Mouse (Mus musculus) embryonic fibroblast, embryonic 13.5 days (primary cell): ENCODE results near the gene Ddx5.

Experiments
- CTCF ChIP-seq: IDR thresholded peaks from 2 replicates; pipeline ENCODE4 v1.5.1; 2011; ENCODE audit warnings: mild to moderate bottlenecking, control low read depth, low read length, moderate library complexity, borderline replicate concordance; ENCODE audit not compliant: insufficient read depth
- POLR2A ChIP-seq: IDR thresholded peaks from 2 replicates; pipeline ENCODE4 v1.6.1; 2011; ENCODE audit warnings: low read depth, mild to moderate bottlenecking, control low read depth, low read length, moderate library complexity

DNA sequence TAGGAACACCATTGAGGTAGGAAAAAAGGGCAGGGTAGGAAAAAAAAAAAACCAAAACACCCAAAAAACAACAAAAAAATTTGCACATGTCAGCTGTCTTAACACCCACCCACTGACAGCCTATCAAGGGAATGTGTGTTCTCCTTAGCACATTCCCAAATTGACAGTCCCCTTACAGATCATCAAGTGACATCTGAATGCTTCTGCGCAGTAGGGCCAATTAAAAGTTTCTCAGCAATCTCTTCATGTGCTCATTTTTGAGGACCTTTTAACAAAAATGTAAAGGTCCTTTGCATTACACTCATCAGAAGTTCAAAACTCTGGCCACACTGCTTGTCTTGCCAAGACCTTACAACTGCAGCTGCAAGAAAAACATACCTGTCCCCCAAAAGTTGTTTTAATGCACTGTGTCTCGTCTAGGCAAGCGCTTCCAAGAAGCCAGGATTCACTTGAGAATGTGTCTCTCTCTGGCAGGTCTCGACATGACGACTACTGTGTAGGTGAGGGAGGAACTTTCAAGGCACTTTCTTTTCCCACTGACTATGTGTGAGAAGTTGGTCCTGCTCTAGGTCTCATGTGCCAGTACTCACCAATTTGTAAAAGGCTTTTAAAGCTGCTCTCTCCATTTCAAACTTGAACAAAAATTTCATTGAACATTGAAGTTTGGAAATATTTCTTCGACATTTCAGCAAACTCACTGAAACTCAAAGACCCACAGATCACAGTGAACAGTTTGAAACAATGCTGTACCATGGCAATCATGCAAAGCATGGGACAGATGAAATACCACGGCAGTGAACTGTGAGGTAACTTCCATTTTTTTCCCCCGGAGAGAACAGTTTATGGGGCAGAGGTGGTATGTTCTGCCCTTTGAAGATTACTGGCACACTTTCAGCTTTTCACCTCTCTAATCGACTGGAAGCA, 5.9 kb downstream of the Ddx5 start:
- TF ChIP-seq CTCF (no peak), POLR2A (no peak)
